Mouse (Mus musculus) gonadal fat pad, adult 2 months (tissue): ENCODE data around the gene Faf1. TPM values are rescaled to one million over a fixed set of nuclear protein-coding genes. Genes with fewer than 3 reads are reported as not detected.
"Not testable (repeated sequence)": the region's sequence is repeated elsewhere in the genome, so short reads cannot be mapped to it uniquely, and the experiment has no call there.

Experiments used
- DNase-seq: peaks from one replicate; pipeline ENCODE4 v3.0.0-alpha.2; 2012; ENCODE audit warnings: low read depth
- polyA plus RNA-seq: library from polyadenylated mRNA; depleted of rRNA; stranded (reverse); fragments of >200 nt; gene quantifications from 2 replicates; pipeline ENCODE4 v1.2.3, GENCODE M21; 2012

Faf1 gene
- polyA plus RNA-seq, 1 experiment: 11.1 TPM

- DNase-seq: no peak
Observed at GRCm38 (mm10) chr4:109665101-109665981, 11.0 kb upstream of the Faf1 start.

- DNase-seq: no peak
Observed at GRCm38 (mm10) chr4:109665982-109666460, 10.4 kb upstream of the Faf1 start.

GRCm38 (mm10) chr4:109666461-109667269 is 9.7 kb upstream of the Faf1 start, which contains the start of gene Cdkn2c:
Gene Cdkn2c (minus strand): TSS chr4:109667189.
- no peak for DNase-seq

- no peak for DNase-seq
Observed at GRCm38 (mm10) chr4:109667518-109667917, 8.9 kb upstream of the Faf1 start.

GRCm38 (mm10) chr4:109670213-109670612 is 6.2 kb upstream of the Faf1 start:
- DNase-seq: no peak

- DNase-seq: no peak
Observed at GRCm38 (mm10) chr4:109671941-109672340, 4.4 kb upstream of the Faf1 start.

- no peak for DNase-seq
Observed at GRCm38 (mm10) chr4:109674097-109674496, 2.3 kb upstream of the Faf1 start.

GRCm38 (mm10) chr4:109677221-109677620 is 833 bp downstream of the Faf1 start:
- no peak for DNase-seq

GRCm38 (mm10) chr4:109683561-109683960 is 7.2 kb downstream of the Faf1 start:
- DNase-seq: no peak

GRCm38 (mm10) chr4:109692674-109693073 is 16.3 kb downstream of the Faf1 start:
- DNase-seq: no peak

GRCm38 (mm10) chr4:109700727-109701126 is 24.3 kb downstream of the Faf1 start:
- not testable (repeated sequence) for DNase-seq

- DNase-seq: no peak
Observed at GRCm38 (mm10) chr4:109703568-109703967, 27.2 kb downstream of the Faf1 start.

GRCm38 (mm10) chr4:109705349-109705748 is 29.0 kb downstream of the Faf1 start:
- no peak for DNase-seq

- DNase-seq: no peak
Observed at GRCm38 (mm10) chr4:109719281-109719680, 42.9 kb downstream of the Faf1 start.

GRCm38 (mm10) chr4:109729281-109729680 is 52.9 kb downstream of the Faf1 start:
- DNase-seq: no peak

- no peak for DNase-seq
Observed at GRCm38 (mm10) chr4:109735754-109736153, 59.4 kb downstream of the Faf1 start.

- DNase-seq: no peak
Observed at GRCm38 (mm10) chr4:109743984-109744383, 67.6 kb downstream of the Faf1 start.

- no peak for DNase-seq
Observed at GRCm38 (mm10) chr4:109759031-109759430, 82.6 kb downstream of the Faf1 start.

GRCm38 (mm10) chr4:109759901-109760300 is 83.5 kb downstream of the Faf1 start:
- DNase-seq: no peak

- no peak for DNase-seq
Observed at GRCm38 (mm10) chr4:109760501-109760900, 84.1 kb downstream of the Faf1 start.

- DNase-seq: no peak
Observed at GRCm38 (mm10) chr4:109762768-109763501, 86.5 kb downstream of the Faf1 start.

- DNase-seq: no peak
Observed at GRCm38 (mm10) chr4:109769071-109769470, 92.7 kb downstream of the Faf1 start.
